Mouse (Mus musculus) testis, adult 2 months (tissue): ENCODE results near the gene Wdpcp. TPM values are rescaled to one million over a fixed set of nuclear protein-coding genes. Genes with fewer than 3 reads are reported as not detected.

ENCODE experiments used
- H3K27ac ChIP-seq: fragments of 200-500 bp; 2 replicates; pipeline ENCODE4 v1.5.1; 2012; ENCODE audit warnings: low read depth, low read length; ENCODE audit not compliant: control insufficient read depth, insufficient read depth
- H3K27me3 ChIP-seq: fragments of 200-500 bp; 2 replicates; pipeline ENCODE4 v1.6.1; 2012; ENCODE audit warnings: mild to moderate bottlenecking, low read length, moderate library complexity; ENCODE audit not compliant: control insufficient read depth, insufficient read depth
- H3K36me3 ChIP-seq: fragments of 200-500 bp; 2 replicates; pipeline ENCODE4 v1.6.1; 2012; ENCODE audit warnings: mild to moderate bottlenecking, low read length; ENCODE audit not compliant: control insufficient read depth, insufficient read depth
- H3K4me1 ChIP-seq: fragments of 200-500 bp; 2 replicates; pipeline ENCODE4 v1.6.1; 2012; ENCODE audit warnings: low read length; ENCODE audit not compliant: control insufficient read depth, insufficient read depth
- H3K4me3 ChIP-seq: fragments of 200-500 bp; 2 replicates; pipeline ENCODE4 v1.5.1; 2012; ENCODE audit warnings: low read depth, mild to moderate bottlenecking, low read length, moderate library complexity, mixed read lengths; ENCODE audit not compliant: control insufficient read depth
- CTCF ChIP-seq: fragments of 200-500 bp; IDR thresholded peaks from 2 replicates; pipeline ENCODE4 v1.5.1; 2012; ENCODE audit warnings: low read depth, mild to moderate bottlenecking, inconsistent platforms, low read length, moderate library complexity; ENCODE audit not compliant: control insufficient read depth, insufficient read depth, insufficient replicate concordance
- POLR2A ChIP-seq: fragments of 200-500 bp; IDR thresholded peaks from 2 replicates; pipeline ENCODE4 v1.6.1; 2012; ENCODE audit warnings: low read depth, mild to moderate bottlenecking, inconsistent platforms, low read length, moderate library complexity; ENCODE audit not compliant: control insufficient read depth
- polyA plus RNA-seq: library from polyadenylated mRNA; depleted of rRNA; stranded (reverse); fragments of >200 nt; gene quantifications from 2 replicates; pipeline ENCODE4 v1.2.3, GENCODE M21; 2012

Gene Wdpcp
- polyA plus RNA-seq, 1 experiment: 34.0 TPM

- no peak overlapping the region for H3K27ac ChIP-seq
- H3K4me3 ChIP-seq: no peak overlapping the region
- no peaks in the 10 kb centered on the region for H3K4me1 ChIP-seq
- no peaks in the 10 kb centered on the region for H3K36me3 ChIP-seq
- no peaks in the 10 kb centered on the region for H3K27me3 ChIP-seq
- TF ChIP-seq CTCF: no peak
- no peak for TF ChIP-seq POLR2A
These were observed 122.1 kb downstream of the Wdpcp start for GRCm38 (mm10) chr11:21694087-21694486.

GRCm38 (mm10) chr11:21697642-21698041 is 125.6 kb downstream of the Wdpcp start:
- no peak for TF ChIP-seq CTCF
- no peak for TF ChIP-seq POLR2A
- Histone ChIP-seq H3K36me3 (no peaks in the 10 kb centered on the region), H3K27me3 (no peaks in the 10 kb centered on the region), H3K27ac (no peak overlapping the region), H3K4me1 (no peaks in the 10 kb centered on the region), H3K4me3 (no peak overlapping the region)

GRCm38 (mm10) chr11:21713508-21713907 is 141.5 kb downstream of the Wdpcp start:
- H3K4me1 ChIP-seq: no peaks in the 10 kb centered on the region
- no peak overlapping the region for H3K4me3 ChIP-seq

DNA sequence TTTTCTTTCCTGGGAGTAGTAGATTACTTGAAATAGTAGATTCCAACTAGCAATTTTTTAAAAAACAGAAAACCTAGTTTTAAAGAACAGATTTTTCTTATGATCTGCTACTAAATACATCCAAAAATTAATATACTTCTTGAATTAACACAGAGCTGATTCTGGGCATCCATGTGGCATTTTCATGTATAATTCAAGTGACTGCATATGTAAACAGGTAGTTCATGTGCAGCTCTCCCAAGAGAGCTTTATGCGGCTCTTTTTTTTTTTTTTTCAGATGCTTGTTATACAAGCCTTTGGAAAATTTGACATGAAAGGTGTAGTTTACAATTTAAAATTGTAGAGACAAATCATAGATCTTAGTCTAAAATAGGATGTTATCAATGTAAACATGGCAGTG is 142.0 kb downstream of the Wdpcp start:
- no peak overlapping the region for H3K4me3 ChIP-seq
- H3K36me3 ChIP-seq: no peaks in the 10 kb centered on the region
- TF ChIP-seq POLR2A: no peak
- TF ChIP-seq CTCF: no peak
- no peaks in the 10 kb centered on the region for H3K4me1 ChIP-seq
- no peaks in the 10 kb centered on the region for H3K27me3 ChIP-seq
- H3K27ac ChIP-seq: no peak overlapping the region

More at GRCm38 (mm10) chr11:21713508-21713907, 141.5 kb downstream of the Wdpcp start:
- Histone ChIP-seq H3K36me3 (no peaks in the 10 kb centered on the region), H3K27ac (no peak overlapping the region), H3K27me3 (no peaks in the 10 kb centered on the region)
- no peak for TF ChIP-seq POLR2A
- TF ChIP-seq CTCF: no peak

GRCm38 (mm10) chr11:21726329-21726728 is 154.3 kb downstream of the Wdpcp start:
- Histone ChIP-seq H3K27ac (no peak overlapping the region), H3K27me3 (no peaks in the 10 kb centered on the region)
- TF ChIP-seq CTCF: no peak
- TF ChIP-seq POLR2A: no peak

DNA sequence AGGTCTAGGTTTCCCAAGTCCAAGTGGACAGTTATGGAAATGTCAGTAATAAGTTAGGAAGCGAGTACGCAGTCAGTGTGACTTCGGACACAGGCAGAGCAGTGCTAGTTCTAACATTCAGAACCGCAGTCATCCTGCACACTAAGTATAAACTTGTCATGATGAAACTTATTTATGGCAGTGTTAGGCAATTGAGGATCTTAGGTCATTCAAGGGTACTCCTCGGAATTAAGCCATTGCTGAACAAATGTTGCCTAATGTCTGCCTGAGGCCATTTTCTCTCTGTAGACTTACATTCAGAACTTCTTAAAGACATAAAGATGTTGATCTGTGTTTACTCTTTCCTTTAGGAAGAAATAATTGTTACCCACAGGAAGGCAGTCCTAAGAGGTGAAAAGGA is 157.0 kb downstream of the Wdpcp start:
- H3K4me3 ChIP-seq: no peak overlapping the region
- no peak overlapping the region for H3K27ac ChIP-seq
- TF ChIP-seq CTCF (no peak), POLR2A (no peak)
- H3K27me3 ChIP-seq: no peaks in the 10 kb centered on the region
- no peaks in the 10 kb centered on the region for H3K4me1 ChIP-seq
- H3K36me3 ChIP-seq: no peaks in the 10 kb centered on the region

More at GRCm38 (mm10) chr11:21726329-21726728, 154.3 kb downstream of the Wdpcp start:
- no peaks in the 10 kb centered on the region for H3K36me3 ChIP-seq
- no peaks in the 10 kb centered on the region for H3K4me1 ChIP-seq
- no peak overlapping the region for H3K4me3 ChIP-seq

DNA sequence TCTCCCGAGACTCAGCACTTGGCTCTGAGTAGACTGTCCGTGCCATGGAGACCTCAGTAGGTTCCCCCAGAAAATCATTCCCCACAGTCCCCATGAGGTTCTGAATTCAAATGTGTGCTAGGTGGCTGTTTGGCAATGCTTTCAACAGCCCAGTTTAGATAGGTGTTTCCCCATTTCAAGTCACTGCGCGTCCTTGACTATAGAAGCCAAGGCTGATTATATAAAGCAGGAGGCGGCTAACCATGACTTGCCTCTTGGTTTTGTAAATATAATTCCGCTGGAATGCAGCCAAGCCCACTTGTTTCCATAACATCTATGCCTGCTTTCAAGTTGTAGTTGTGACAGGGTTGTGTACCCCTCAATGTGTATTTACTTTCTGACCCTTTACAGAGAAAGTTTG is 157.9 kb downstream of the Wdpcp start:
- no peak overlapping the region for H3K27ac ChIP-seq
- H3K4me1 ChIP-seq: no peaks in the 10 kb centered on the region
- no peaks in the 10 kb centered on the region for H3K36me3 ChIP-seq
- no peak for TF ChIP-seq CTCF
- no peak for TF ChIP-seq POLR2A
- no peak overlapping the region for H3K4me3 ChIP-seq
- no peaks in the 10 kb centered on the region for H3K27me3 ChIP-seq

GRCm38 (mm10) chr11:21735272-21735671 is 163.2 kb downstream of the Wdpcp start:
- Histone ChIP-seq H3K36me3 (no peaks in the 10 kb centered on the region), H3K27ac (no peak overlapping the region), H3K4me3 (no peak overlapping the region), H3K4me1 (no peaks in the 10 kb centered on the region), H3K27me3 (no peaks in the 10 kb centered on the region)
- TF ChIP-seq CTCF: no peak
- TF ChIP-seq POLR2A: no peak
